Mouse (Mus musculus): Measurements from ENCODE around the gene Acbd7.

Acbd7 gene

GRCm38 (mm10) chr2:3335611-3336301, at the start of gene Acbd7:
Gene Acbd7 (plus strand): TSS chr2:3336168.
- peak; percentile 56 to 67 for DNase-seq

- no peak for DNase-seq
These were observed 49.7 kb upstream of the Acbd7 start for GRCm38 (mm10) chr2:3286243-3286642.

GRCm38 (mm10) chr2:3289581-3289980, 46.4 kb upstream of the Acbd7 start:
- DNase-seq: no peak

- DNase-seq: no peak
These were observed 43.8 kb upstream of the Acbd7 start for GRCm38 (mm10) chr2:3292170-3292569.

GRCm38 (mm10) chr2:3295826-3296225, 40.1 kb upstream of the Acbd7 start:
- DNase-seq: no peak

GRCm38 (mm10) chr2:3305426-3306025, 30.4 kb upstream of the Acbd7 start:
- DNase-seq: no peak

GRCm38 (mm10) chr2:3323132-3323531, 12.8 kb upstream of the Acbd7 start:
- no peak for DNase-seq

GRCm38 (mm10) chr2:3324381-3325130, 11.4 kb upstream of the Acbd7 start:
- DNase-seq: no peak

GRCm38 (mm10) chr2:3326547-3326946, 9.4 kb upstream of the Acbd7 start:
- DNase-seq: no peak

- DNase-seq: no peak
These were observed 8.6 kb upstream of the Acbd7 start for GRCm38 (mm10) chr2:3327351-3327750.

- no peak for DNase-seq
These were observed 4.8 kb upstream of the Acbd7 start for GRCm38 (mm10) chr2:3331071-3331703.

- no peak for DNase-seq
These were observed 3.9 kb upstream of the Acbd7 start for GRCm38 (mm10) chr2:3332056-3332455.

- DNase-seq: peak; percentile 97 to 98
These were observed 3.3 kb upstream of the Acbd7 start, which contains the start of gene Rpp38 for GRCm38 (mm10) chr2:3332484-3333242. Gene Rpp38 (minus strand): TSS chr2:3332643.

GRCm38 (mm10) chr2:3333761-3334160, 2.2 kb upstream of the Acbd7 start:
- no peak for DNase-seq

GRCm38 (mm10) chr2:3348422-3348821, 12.5 kb downstream of the Acbd7 start:
- DNase-seq: no peak

- DNase-seq: no peak
These were observed 13.0 kb downstream of the Acbd7 start for GRCm38 (mm10) chr2:3348919-3349318.

GRCm38 (mm10) chr2:3353160-3353559, 17.2 kb downstream of the Acbd7 start:
- no peak for DNase-seq

- DNase-seq: no peak
These were observed 19.8 kb downstream of the Acbd7 start for GRCm38 (mm10) chr2:3355793-3356192.

GRCm38 (mm10) chr2:3356311-3356710, 20.3 kb downstream of the Acbd7 start:
- no peak for DNase-seq

- DNase-seq: no peak
These were observed 21.9 kb downstream of the Acbd7 start for GRCm38 (mm10) chr2:3357887-3358286.

GRCm38 (mm10) chr2:3361067-3361466, 25.1 kb downstream of the Acbd7 start:
- DNase-seq: no peak

GRCm38 (mm10) chr2:3365127-3365526, 29.2 kb downstream of the Acbd7 start:
- DNase-seq: no peak
